Mouse (Mus musculus) layer of hippocampus, postnatal 36 days (tissue): ENCODE measurements around the gene Apod. TPM values are rescaled to one million over a fixed set of nuclear protein-coding genes. Genes with fewer than 3 reads are reported as not detected.
A peak's percentile ranks its signal among the peaks of the same experiment; 100 is the strongest.
"Not testable (repeated sequence)": the region's sequence is repeated elsewhere in the genome, so short reads cannot be mapped to it uniquely, and the experiment has no call there.

Experiments
- DNase-seq, 2 experiments: peaks; one replicate each; pipeline ENCODE4 v3.0.0; 2022
- total RNA-seq, 2 experiments: library from RNA; stranded (reverse); gene quantifications; 2 replicates each; pipeline ENCODE4 v1.2.3; 2021

The Apod gene
- total RNA-seq, 2 experiments from 2014 or later = 103 to 127 TPM

DNA sequence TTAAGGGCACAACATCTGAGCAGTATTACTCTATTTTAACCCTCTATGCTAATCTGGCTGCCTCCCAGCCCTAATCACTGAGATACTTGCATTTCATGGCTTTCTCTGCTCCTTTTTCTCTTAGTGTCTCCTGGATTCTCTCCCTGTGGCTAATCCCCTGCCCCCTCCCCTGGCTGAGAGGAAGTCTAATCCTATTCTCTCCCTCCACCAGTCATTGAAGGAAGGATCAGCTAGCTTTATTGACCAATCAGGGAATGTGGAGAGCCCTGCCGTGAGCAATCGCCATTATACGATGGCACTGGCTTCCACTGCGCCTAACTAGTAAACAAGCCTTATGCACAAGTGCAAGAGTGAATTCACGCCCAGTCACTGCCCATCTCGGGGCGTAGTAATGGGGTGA, 6.3 kb upstream of the Apod start:
- DNase-seq = no peak

DNA sequence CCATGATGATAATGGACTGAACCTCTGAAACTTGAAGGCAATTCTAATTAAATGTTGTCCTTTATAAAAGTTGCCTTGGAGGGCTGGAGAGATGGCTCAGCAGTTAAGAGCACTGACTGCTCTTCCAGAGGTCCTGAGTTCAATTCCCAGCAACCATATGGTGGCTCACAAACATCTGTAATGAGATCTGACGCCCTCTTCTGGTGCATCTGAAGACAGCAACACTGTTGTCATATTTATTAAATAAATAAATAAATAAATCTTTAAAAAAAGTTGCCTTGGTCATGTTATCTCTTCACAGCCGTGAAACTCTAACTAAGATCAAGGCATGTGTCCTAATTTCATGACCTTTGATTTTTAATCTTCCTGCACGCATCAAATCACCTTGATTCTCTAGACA, 5.1 kb upstream of the Apod start:
- not testable (repeated sequence) for DNase-seq

DNA sequence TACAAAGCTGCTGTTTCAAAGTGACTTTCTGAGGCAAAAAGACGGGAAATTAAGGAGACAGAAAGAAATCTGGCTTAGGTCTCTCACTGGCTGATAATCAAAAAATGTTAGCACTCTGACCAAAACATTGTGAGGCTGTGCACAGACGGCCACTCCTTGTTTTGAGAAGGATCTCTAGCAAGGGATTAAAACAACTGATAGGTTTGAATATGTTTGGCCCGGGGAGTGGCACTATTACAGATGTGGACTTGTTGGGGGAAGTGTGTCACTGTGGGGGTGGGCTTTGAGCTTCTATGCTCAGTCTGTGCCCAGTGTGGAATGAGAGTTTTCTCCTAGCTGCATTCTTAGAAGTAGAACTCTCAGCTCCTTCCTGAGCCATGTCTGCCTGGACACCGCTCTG, 4.7 kb upstream of the Apod start:
- DNase-seq = no peak

DNA sequence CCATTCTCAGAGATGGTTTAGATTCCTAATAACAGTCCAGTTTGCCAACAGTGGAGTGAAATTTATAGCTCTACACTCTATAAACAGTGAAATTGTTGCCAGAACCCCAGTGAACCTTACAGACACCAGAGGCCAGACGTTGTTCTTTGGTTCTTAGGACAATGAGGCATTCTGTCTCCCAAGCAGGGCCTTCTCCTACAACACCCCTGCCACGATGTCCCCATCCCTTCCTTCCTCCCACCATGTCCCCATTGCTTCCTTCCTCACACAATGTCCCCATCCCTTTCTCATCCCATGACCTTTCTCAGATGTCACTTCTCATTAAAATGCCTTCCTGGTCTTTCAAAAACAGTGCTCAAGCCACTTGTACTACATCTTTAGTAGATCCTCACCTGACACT, 3.8 kb upstream of the Apod start:
- no peak for DNase-seq

DNA sequence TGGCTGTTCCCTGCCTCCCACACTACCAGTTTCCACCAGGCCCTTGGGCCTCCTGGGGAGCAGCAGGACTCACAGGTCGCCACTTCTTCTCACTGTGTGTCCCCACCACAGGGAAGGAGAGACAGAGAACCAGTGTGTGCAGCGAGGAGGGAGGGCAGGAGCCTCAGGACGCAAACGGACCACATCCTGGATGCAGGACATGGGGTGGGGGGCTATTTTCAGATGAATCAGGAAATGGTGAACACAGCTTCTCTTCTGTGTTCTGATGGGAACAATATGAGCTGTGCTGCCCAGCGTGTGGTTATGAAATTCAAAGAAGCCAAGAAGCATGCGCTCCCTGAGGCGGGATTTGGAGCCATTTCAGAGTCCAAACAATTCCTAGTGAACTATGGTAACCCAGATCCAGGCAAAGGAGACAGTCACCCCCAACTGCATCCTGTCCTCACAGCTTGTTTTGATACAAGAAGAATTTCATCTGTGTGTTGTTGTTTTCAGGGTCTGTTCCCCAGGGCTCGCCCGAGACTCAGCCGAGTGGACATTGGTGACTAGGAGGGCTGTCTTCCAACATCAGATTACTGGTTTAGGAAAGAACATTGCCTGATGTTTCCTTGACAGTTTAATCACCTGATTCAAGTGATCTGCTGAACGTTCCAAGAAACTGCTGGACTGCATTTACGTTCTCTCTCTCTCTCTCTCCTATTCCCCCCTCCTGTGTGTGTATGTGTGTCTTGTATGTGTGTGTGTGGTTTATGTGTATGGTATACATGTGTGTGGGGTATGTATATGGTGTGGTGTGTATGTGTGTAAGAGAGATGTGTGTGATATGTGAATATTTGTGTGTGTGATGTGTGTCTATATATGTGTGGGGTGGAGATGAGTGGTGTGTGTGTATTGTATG, 1.9 kb upstream of the Apod start:
- not testable (repeated sequence) for DNase-seq

DNA sequence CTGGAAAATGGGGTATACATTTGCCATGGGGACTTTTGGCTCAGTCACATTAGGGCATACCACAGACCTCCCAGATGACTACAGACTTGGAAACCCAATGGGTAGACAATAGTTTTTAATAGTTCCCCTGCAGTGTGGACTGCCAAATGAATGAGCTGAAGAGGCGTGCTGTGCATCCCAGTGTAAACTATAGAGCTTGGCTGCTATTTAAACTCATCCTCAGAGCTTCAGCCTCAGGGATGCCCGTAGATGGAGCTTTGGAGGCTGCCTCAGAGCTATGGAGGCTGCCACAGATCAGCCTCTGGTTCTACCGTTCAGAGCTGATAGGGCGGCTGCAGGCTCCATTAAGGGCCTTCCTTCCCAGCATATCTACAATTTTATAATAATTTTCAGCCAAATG, 686 bp upstream of the Apod start:
- DNase-seq = no peak

DNA sequence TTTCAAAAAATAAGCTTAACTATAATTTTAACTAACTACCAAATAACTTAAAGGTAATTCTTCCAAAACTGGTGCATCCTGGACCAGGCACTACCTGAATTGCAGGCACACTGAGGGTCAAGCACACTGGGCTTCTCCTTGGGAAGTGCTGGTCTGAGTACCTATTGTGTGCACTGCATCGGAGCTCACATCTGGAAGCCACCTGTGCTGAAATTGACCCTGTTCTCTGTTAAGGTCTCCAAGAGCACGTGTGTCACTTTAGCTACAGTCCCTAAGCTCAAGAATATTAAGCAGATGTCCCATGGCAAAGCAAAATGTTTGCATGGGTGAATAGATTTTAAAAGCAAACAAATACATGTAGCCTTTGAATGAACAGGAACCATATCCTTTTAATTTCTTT, 997 bp downstream of the Apod start:
- no peak for DNase-seq

DNA sequence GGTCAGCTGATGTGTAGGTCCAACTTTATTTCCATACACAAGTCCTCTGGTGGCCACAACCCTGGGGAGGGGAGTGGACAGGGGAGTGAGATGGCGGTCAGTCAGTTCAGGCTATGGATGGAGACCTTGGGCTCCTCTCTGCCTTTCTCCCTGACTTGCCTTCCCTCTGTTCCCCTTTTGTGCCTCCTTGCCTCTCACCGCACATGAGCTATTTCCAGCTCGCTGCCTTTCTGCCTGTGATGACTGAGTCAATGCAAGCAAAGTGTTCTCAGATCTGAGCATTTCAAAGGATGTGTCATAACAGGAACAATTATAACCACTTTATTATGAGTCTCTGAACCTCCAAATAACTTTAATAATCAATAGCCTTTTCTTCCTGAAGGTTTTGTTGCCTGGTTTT, 2.3 kb downstream of the Apod start:
- no peak for DNase-seq

DNA sequence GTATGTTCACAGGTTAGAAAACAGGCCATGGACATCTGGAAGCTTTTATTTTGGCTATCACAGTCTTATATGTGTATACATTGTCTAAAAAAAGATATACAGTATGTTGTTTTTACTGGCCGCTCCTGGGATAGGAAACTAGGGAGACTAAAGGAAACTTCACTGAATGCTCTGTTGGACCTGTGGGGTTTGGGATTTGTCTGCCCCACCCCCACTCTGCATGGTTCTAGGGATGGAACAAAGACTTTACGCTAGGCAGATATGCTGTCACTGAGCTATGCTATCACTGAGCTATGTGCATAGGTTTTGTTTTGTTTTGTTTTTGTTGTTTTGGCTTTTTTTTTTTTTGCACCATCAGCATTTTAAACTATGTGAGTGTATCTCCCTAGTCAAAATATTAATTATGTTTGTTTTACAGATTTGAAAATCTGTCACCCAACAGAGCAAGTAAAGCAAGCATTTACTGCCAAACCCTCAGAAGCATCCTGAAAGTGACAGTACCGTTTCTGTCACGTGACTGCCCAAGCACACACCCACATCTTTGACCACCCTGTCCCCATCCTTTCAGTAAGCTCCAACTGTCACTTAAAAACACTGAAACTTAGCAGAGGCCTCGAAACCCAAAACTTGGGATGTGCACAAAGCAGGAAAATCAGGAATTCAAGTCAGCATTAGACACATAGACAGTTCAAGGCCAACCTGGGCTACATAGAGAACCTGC, 9.2 kb downstream of the Apod start:
- no peak for DNase-seq

DNA sequence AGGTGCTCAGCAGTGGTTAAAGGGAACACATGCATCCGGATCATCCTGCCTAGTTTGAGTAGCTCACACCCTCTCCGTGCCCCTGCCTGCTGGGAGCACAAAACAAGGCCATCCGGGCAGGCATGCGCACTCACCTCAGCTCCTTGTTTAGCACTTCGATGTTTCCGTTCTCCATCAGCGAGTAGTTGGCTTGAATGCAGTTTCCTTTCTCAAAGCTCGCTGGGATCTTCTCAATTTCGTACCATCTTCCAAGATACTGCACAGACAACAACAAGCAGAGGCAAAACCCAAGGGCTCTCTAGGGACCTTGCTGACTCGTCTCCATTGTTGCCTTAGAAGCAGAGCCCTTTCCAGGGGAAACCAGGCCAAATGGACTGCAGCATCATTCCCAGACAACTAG, 11.3 kb downstream of the Apod start:
- DNase-seq = no peak

DNA sequence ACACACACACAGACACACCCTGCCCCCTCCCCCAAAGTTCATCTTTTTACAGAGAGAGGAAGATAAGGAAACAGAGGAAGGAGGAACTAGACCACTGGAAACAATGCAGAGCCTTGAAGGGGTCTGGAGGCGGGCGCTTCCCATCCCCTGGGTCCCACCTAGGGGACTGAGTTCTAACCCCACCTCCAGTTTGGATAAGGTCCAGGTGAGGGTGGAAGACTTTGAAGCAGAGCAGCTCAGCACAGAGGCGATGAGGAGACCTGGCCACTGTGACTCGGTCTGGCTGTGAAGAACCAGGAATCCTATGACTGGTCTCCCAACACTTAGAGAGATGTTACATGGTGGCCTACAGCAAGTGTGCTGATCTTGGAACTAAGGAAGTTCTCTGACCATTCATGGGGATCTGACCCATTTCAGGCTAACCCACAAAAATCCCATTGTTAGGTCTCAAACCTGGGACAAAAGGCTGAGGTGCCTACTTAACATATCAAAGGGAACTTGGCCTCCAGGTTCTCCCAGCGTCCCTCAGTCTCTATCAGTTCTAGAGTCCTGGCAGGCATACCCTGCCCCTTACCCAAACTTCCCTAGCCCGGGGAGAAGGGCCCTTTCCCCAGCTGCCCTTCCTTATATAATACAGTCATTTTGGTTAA, 13.6 kb downstream of the Apod start:
- no peak for DNase-seq

DNA sequence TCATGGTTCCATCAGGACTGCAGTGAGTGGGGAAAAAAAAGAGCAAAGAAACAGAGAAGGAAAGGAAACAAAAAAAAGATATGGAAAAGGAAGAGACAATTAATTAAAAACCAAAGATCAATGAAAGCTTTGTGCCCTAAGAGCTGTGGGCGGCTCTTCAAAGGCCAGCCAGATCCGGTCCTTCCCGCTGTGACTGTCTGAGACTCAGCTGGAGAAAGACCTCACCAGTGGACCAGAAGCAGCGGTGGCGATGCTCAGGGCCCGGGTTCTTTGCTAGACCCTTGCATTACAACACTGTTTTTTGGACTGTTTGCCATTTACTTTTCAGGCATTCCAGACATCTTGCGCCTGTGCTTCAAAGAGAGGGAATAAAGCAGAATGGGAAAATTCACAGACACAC, 14.1 kb downstream of the Apod start:
- no peak for DNase-seq

DNA sequence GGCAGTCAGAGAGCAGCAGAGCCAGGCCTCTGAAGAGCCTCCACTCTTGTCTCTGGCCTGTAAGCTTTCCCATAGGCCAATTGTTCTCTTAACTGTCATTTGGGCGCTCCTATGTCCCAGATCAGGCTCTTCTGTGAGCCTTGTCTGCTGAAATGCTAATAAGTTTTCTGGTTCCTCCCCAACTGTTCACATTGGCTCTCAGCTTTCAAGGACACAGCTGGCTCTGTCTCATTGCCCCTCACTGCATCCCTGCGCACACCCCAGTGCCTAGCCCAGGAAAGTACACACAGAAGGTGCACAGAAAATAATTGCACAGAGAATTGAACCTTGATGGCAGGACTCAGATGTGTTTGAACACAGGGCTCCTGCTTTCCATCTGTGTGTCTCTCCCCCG, 14.7 kb downstream of the Apod start:
- no peak for DNase-seq

DNA sequence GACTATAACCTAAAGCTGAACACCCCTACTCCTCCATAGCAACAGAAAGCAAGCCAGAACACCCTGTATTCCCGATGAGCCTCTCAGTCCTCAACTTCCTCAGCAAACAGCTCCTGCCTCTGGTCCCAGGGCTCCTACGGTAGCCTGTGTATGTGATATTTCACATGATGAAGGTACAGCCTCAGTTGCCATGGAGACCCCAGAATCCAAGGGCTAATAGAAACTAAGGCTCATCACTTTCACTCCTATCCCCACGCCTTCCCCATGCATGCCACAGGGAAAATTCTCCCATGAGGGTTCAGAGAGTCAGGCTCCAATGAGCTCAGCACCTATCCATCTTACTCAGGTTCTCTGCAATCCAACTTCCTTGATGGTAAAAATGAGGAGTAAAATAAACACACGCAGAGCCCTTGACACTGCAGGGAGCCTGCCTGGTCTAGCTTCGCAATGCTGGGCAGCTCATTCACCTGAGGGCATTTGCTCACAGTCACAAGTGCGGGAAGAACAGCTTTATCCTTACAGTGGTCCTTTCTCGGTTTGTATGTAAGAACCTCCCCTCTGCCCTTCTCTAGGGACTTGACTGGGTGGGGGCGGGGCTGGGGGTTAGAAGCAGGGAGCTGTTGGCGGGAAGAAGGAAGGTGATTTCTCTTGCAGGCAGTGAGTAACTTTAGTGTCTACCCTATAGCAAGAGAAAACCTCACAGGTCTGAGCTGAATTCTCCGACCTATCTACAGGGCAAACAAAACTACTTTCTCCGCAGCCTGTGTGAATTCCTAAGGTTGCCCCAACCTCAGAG, 15.2 kb downstream of the Apod start:
- DNase-seq = no peak

DNA sequence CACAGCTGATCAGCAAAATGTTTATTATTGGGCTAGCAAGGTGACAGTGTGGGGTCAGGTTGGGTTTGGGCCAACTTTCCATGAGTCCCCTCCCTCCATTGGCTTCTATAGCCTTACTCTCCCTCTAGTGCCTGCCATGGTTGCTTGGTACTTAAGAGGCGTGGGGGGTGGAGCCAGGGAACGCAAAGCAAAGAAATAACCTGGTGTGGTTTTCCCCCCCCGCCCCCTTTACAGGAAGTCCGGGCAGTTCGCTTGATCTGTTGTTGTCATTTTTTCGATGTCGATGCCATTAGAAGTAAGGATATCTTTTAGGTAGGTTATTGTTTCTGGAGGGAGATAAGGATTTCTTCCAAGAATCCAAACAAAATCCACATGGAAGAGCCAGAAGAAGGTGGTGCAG, 17.5 kb downstream of the Apod start:
- no peak for DNase-seq

DNA sequence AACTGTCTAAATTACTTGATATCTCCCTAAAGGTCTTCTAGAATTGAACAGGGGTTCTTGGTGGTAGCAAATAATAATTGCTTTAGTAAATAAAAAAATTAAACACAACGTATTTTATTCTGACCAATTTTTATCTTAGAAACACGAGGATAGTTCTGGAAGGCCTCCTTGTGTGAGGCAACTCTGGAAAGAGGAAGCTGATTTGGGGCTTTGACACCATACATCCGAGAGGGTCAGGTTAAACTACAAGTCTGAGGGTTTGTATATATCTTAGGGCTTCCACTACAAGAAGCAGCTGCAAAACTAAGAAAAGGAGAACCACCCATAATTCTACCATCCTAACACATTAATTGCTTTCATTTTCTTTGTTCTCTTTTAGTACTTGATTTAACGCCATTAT, 20.8 kb downstream of the Apod start:
- no peak for DNase-seq

DNA sequence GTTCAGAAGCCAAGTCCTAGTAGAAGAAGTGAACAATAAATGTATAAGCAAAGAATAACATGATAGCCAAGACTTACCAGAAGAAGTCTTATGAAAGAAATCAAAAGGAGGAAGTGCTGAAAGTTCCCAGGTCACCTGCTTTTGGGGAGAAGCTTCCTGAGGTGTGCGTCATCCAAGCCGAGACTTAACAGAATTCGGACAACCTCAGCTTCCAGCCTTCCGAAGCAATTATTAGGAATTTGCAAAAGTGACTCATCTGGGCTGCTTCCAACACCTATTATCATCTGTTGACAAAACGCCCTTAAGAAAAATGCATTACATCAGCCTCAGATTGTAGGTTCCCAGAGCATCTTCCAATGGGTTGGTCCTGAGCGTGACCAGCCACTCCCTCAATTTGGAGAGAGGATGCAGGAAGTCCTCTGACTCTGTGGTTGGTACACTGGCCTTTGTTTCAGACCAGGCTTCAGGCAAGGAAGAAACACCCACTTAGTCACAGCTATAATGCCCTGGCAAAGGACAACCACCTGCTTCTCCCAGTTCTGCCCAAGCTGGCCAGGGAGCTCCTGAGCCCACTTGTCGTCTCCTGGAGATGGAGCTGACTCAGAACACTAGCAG, 23.8 kb downstream of the Apod start:
- no peak for DNase-seq

DNA sequence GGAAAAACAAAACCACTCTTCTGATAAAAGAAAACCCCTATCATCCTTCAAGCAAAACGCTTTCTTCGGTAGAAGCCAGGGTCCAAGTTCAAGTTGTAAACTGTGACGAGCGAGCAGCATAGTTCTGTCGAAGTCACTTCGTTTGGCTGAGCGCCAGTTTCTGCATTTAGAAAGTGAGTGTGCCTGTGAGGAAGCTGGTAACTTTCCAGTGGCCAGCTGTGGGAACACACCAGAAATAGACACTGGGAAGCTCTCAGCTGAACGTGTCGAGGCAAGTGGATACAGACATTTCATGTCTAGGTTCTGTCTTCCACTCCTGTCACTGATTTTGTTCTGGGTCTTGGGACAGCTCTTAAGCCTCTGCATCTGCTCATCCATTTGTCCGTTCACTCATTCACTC, 24.3 kb downstream of the Apod start:
- DNase-seq = peak in 1 of 2 experiments; percentile 60

DNA sequence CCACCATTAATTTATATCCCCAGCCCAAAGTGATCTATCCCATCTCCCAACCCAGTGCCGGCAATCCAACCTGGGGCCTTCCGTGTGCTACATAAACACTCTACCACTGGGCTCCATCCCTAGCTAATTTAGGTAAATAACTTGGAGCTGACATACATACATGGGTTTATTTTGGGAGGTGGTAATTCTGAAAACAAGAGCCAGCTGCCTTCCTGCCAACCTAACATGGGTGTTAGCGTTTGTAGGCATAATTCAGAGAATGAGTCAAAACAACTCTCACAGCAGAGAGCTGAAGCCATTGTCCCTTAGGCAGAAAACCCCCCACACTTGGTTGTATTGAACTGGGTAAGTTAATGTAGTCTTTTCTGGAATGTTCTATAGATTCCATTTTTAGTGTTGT, 26.9 kb downstream of the Apod start:
- no peak for DNase-seq

DNA sequence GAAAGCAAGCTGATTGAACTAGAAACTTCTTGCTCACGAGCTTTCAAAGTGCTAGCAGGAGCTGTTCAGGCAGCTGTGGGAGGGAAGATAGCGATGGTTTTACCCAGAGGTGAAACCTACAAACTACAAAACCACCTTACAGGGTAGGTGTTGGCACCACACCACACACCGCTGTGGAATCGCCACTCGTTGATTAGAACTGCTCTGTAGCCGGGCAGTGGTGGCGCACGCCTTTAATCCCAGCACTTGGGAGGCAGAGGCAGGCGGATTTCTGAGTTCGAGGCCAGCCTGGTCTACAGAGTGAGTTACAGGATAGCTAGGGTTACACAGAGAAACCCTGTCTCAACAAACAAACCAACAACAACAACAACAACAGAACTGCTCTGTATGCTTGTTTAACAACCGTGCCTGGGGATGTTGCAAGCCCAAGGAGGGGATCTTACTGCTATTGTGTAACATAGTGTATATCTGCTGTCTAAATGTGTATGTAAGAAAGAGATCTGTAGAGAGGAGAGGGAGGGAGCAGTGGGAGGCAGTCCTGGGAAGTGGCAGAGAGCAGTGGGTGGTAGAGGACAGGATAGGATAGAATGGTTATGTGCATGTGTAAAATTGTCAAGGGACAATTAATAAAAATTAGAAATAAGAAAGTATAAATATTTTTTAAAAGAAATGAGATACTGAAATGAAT, 27.7 kb downstream of the Apod start:
- no peak for DNase-seq

DNA sequence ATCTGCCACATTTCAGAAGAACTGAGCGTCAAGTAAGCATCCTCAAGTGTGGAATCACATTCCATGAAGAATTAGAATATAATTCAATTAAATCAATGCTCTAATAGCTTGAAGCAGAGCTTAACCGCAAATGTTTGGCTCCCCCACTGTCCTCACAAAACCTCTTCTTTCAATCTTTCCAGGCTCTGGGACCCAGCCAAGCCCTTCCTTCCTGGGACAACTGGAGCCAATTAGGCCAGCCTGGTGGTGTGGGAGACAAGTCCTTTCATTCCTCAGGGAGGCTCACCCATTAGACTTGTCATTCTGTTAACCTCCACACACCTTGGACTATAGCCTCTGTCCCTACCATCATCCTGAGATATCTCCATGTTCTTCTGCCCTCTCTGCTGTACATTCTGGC, 32.6 kb downstream of the Apod start:
- DNase-seq = no peak

DNA sequence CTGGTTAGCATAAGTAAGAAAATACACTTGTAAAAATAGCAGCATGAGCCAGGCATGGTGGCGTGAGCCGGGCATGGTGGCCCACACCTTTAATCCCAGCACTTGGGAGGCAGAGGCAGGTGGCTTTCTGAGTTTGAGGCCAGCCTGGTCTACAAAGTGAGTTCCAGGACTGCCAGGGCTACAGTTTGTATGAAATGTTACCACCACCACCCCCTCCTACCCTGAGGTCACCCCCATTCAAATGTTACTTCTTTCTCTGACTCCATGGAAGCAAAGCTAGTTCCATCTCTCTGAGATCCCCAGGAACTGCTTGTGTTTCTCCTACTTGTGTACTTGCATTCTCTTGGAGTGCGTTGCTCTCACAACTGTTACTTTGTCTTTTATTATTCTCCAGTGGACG, 34.4 kb downstream of the Apod start:
- no peak for DNase-seq
